Mouse (Mus musculus) liver, embryonic 16.5 days (tissue): ENCODE results near the gene Vapb. TPM values are rescaled to one million over a fixed set of nuclear protein-coding genes. Genes with fewer than 3 reads are reported as not detected.
"Not testable (repeated sequence)": the region's sequence is repeated elsewhere in the genome, so short reads cannot be mapped to it uniquely, and the experiment has no call there.

Experiments used
- ATAC-seq: fragments of 200-750 bp; cut with Nextera tagmentation; 2 replicates; pipeline ENCODE4 v1.8.0; 2017; ENCODE audit warnings: low read depth, mild to moderate bottlenecking, moderate number of reproducible peaks, moderate library complexity
- H3K27ac ChIP-seq: fragments of 300-500 bp; sonication (generic); 2 replicates; pipeline ENCODE4 v1.5.1; 2014; ENCODE audit warnings: mild to moderate bottlenecking, low read length
- H3K27me3 ChIP-seq: fragments of 300-500 bp; sonication (generic); 2 replicates; pipeline ENCODE4 v1.6.1; 2014; ENCODE audit warnings: low read depth, low read length, mixed read lengths; ENCODE audit not compliant: control insufficient read depth, insufficient read depth
- H3K36me3 ChIP-seq: fragments of 300-500 bp; sonication (generic); 2 replicates; pipeline ENCODE4 v1.6.1; 2014; ENCODE audit warnings: mild to moderate bottlenecking; ENCODE audit not compliant: control insufficient read depth, insufficient read depth
- H3K4me1 ChIP-seq: fragments of 300-500 bp; sonication (generic); 2 replicates; pipeline ENCODE4 v1.6.1; 2014; ENCODE audit warnings: low read depth, low read length, mixed read lengths; ENCODE audit not compliant: control insufficient read depth
- H3K4me2 ChIP-seq: fragments of 300-500 bp; sonication (generic); 2 replicates; pipeline ENCODE4 v1.6.1; 2014; ENCODE audit warnings: low read depth, low read length, mixed read lengths
- H3K4me3 ChIP-seq: fragments of 300-500 bp; sonication (generic); 2 replicates; pipeline ENCODE4 v1.5.1; 2014; ENCODE audit warnings: low read depth, mild to moderate bottlenecking, low read length
- H3K9ac ChIP-seq: fragments of 300-500 bp; sonication (generic); 2 replicates; pipeline ENCODE4 v1.6.1; 2014; ENCODE audit warnings: low read depth, low read length
- H3K9me3 ChIP-seq: fragments of 300-500 bp; sonication (generic); replicated peaks from 2 replicates; pipeline ENCODE4 v1.6.1; 2016; ENCODE audit warnings: low read length; ENCODE audit not compliant: control insufficient read depth
- WGBS: fragments of 180-500 bp; shearing (Covaris S2); extraction: QIAGEN DNeasy Blood & Tissue Kit; methylation state at CpG from one replicate; pipeline ENCODE4 v1.1.7; 2014; ENCODE audit not compliant: insufficient replicate concordance; 5-methylcytosine and 5-hydroxymethylcytosine counted together
- polyA plus RNA-seq: library from polyadenylated mRNA; unstranded; fragments of >200 nt; fragmentation: Nextera tagmentation; extraction: Ambion mirVana; gene quantifications from 2 replicates; pipeline ENCODE4 v1.2.1, GENCODE M21; 2015

The Vapb gene
- polyA plus RNA-seq: 5.6 and 6.0 TPM in 2 replicates

- Histone ChIP-seq H3K4me3 (peak within 1 kb of the TSS; percentile 87), H3K4me1 (peaks cover 16% of the 10 kb centered on the region), H3K9me3 (no peaks in the 10 kb centered on the region), H3K27me3 (no peaks in the 10 kb centered on the region), H3K36me3 (no peaks in the 10 kb centered on the region), H3K4me2 (peak within 1 kb of the TSS; percentile 92), H3K9ac (peak within 1 kb of the TSS; percentile 83), H3K27ac (peak within 1 kb of the TSS; percentile 77)
- WGBS: under 1% methylated on average over 69 of the region's 70 CpGs
- peak; percentile 97 for ATAC-seq
Measured at GRCm38 (mm10) chr2:173737222-173737989, at the start of gene Vapb. TSS of gene Vapb (plus strand) at chr2:173737511.

DNA sequence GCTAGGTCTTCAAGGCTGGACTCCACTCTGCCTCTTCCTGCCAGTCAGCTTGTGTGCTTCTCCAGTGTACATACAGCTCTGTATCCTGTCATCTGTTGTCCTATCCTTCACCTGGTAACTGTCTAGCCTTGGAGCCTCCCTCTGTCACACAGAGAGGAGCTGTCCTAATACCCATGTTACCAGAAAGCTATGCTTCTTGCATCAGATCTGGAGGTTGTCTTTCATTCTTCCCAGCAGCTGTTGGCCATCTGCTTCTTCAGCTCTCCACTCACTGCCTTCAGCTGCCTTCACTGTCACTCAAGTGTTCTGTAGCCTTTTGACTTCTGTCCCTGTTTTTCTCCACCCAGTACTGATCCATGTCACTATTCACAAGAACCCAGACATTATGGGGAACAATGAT, 47.5 kb upstream of the Vapb start:
- Histone ChIP-seq H3K4me2 (no peak overlapping the region), H3K4me3 (no peak overlapping the region), H3K9ac (no peak overlapping the region), H3K4me1 (no peaks in the 10 kb centered on the region; the same call in 1 of the 2 replicates), H3K9me3 (no peaks in the 10 kb centered on the region), H3K27me3 (no peaks in the 10 kb centered on the region), H3K27ac (no peak overlapping the region), H3K36me3 (peaks cover 8% of the 10 kb centered on the region)
- no peak for ATAC-seq

DNA sequence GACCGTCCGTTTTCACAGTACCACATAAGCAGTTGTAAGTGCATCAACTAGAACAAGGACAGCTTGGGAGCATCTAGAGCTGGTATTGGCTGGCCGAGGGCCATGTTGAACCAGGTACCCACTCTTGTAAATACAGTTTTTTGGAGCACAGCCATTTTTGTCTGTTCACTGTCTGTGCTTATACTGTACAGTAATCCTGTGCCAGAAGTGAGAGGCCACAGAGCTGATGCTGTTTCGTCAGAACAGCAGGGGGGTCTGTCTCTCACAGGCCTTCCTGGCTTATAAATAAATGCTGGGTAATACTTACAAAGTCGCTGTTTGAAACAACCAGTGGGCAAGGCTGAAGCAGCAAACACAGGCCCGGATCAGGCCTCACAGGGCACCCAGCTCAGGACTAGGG, 45.6 kb upstream of the Vapb start:
- Histone ChIP-seq H3K36me3 (peaks cover 10% of the 10 kb centered on the region), H3K27ac (no peak overlapping the region), H3K27me3 (no peaks in the 10 kb centered on the region), H3K9ac (no peak overlapping the region), H3K4me2 (no peak overlapping the region), H3K9me3 (no peaks in the 10 kb centered on the region), H3K4me3 (no peak overlapping the region), H3K4me1 (no peaks in the 10 kb centered on the region; the same call in 1 of the 2 replicates)
- 81% methylated on average over 6 of the region's 6 CpGs for WGBS
- no peak for ATAC-seq

DNA sequence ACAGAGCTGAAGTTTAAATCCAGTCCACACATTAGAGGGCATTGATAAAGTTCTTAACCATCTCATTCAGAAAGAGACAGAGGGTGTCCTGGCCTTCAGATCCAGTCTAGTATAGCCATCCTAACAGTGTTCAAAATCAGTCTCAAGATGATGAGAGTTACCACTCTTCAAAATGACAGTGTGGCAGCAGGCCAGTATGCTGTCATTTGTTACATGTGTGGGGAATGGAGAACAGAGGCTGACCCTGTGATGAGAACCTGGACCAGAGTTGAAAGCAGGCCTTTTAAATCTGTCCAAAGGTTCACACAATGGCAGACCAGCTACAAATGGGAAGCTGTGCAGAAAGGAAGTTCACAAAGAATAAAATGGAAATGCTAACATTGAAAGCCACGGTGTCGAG, 44.6 kb upstream of the Vapb start:
- H3K4me3 ChIP-seq: no peak overlapping the region
- 74% methylated on average over 2 of the region's 2 CpGs for whole genome bisulfite sequencing
- H3K27me3 ChIP-seq: no peaks in the 10 kb centered on the region

DNA sequence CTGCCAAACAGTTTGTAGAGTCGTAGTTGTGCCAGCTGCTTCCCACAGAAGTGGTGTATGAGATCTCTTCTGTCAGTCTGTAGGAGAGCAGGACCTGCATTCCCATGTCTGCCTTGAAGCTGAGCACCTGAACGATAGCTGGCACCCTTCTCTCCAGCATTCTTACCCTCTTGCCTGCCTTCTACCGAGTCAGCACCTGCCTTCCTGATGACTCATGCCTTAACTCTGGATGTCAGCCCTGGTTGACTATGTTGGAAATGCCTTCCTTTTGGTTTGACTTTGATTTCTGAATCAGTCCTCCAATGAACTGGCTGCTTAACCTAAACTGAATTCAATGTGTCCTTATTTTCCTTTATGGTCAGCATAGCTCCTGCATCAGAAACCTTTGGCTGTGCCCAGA, 38.5 kb upstream of the Vapb start:
- H3K36me3 ChIP-seq: peaks cover 8% of the 10 kb centered on the region
- no peak overlapping the region for H3K27ac ChIP-seq
- 71% methylated on average over 3 of the region's 3 CpGs for WGBS
- no peak overlapping the region for H3K4me3 ChIP-seq
- H3K9ac ChIP-seq: no peak overlapping the region
- no peaks in the 10 kb centered on the region for H3K27me3 ChIP-seq
- no peaks in the 10 kb centered on the region for H3K4me1 ChIP-seq
- no peak overlapping the region for H3K4me2 ChIP-seq
- no peak for ATAC-seq
- H3K9me3 ChIP-seq: no peaks in the 10 kb centered on the region

More for the DNA sequence above, 44.6 kb upstream of the Vapb start:
- Histone ChIP-seq H3K9me3 (no peaks in the 10 kb centered on the region), H3K36me3 (peaks cover 11% of the 10 kb centered on the region), H3K9ac (no peak overlapping the region), H3K4me1 (no peaks in the 10 kb centered on the region), H3K27ac (no peak overlapping the region), H3K4me2 (no peak overlapping the region)
- no peak for ATAC-seq

DNA sequence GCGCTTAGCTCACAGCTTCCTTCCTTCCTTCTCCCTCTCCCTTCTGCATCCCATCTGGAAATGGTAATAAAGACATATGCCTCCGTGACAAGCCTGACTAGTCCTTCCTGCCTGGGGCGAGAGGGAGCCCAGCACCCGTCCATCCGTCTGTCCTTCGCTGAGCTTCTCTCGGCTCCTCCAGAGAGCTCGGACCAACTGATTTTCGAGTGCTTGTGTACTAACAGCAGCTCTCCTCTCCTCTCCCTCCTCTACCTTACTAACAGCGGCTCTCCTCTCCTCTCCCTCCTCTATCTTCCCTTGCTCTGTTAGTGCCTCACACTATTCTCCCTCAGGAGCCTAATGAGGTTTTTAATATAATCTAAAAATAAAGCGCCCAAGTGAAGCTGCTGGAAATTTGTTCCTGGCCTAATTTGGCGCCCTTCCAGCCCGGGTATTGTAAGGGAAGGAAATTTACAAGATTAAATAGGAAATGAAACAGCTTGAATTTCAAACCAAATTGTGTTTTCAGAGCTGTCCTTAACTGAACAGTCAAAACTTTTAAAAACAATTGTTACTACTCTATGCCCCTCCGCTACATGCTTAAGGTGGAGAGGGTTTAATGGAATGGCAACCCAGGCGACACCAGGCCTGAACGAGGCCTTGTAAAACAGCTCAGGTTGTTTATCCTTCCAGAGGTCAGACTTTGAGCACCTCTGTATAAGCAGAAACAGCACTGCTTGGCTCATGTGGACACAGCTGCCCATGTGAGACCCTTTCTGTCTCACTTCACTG, 35.0 kb upstream of the Vapb start:
- ATAC-seq: no peak
- Histone ChIP-seq H3K4me1 (no peaks in the 10 kb centered on the region), H3K27ac (no peak overlapping the region), H3K9ac (no peak overlapping the region), H3K4me2 (no peak overlapping the region), H3K27me3 (no peaks in the 10 kb centered on the region), H3K36me3 (peaks cover 8% of the 10 kb centered on the region), H3K4me3 (no peak overlapping the region), H3K9me3 (no peaks in the 10 kb centered on the region)
- WGBS: 80% methylated on average over 16 of the region's 16 CpGs

DNA sequence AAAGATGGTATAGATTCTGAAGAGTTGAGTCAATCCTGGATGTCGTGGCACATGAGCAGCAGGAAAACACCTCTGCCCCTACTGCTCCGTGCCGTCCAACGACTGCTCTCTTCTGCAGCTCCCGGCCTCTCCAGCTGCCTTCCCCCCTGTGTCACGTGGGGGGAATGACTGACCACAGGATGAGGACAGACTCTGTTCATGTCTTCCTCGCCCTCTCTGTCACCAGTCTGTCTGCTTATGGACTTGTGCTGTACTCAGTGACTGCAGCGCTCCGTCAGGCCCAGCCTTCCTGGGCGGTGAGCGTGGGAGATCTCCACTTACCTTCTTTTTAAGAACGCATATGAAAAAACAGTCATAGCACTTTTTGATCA, 34.5 kb upstream of the Vapb start:
- no peak overlapping the region for H3K4me3 ChIP-seq
- H3K27ac ChIP-seq: no peak overlapping the region; the same call in 1 of the 2 replicates
- no peaks in the 10 kb centered on the region for H3K9me3 ChIP-seq
- no peaks in the 10 kb centered on the region for H3K4me1 ChIP-seq
- H3K27me3 ChIP-seq: no peaks in the 10 kb centered on the region
- H3K4me2 ChIP-seq: no peak overlapping the region
- peaks cover 8% of the 10 kb centered on the region for H3K36me3 ChIP-seq
- WGBS: 78% methylated on average over 12 of the region's 12 CpGs
- H3K9ac ChIP-seq: no peak overlapping the region
- ATAC-seq: no peak

DNA sequence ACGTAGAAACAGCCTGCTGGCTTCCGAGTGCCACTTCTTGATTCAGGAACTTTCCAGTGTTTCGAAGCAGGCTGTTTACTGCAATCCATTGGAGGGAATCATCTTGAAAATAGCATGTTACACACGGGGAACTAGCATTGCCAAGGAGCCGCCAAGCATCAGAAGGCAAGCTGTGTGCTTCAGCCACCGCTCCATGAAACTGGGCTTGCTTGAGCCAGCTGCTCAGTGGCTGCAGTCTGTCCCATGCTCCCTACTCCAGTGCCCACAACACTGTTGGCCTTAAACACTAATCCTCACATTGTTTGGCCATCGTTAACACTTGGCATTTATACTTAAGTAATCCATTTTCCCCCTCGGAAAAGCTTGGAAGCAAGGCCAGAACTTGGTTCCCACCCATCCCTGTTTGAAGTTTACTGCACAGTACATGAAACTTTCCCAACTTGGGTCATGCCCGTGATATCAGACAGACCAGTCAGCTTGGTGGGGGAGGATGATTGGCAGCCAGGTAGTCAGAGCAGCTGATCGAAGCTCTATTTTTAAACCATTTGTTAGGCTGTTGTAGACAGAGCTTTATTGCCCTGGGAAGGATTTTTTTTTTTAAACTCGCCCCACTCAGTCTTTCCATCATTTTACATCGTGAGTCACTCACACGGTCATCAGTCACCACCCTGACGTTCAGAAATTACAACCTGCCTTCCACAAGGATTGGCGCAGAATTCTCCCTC, 31.3 kb upstream of the Vapb start:
- Histone ChIP-seq H3K9me3 (no peaks in the 10 kb centered on the region), H3K4me3 (no peak overlapping the region), H3K9ac (no peak overlapping the region), H3K4me2 (no peak overlapping the region), H3K4me1 (no peaks in the 10 kb centered on the region), H3K27me3 (no peaks in the 10 kb centered on the region), H3K36me3 (peaks cover 7% of the 10 kb centered on the region), H3K27ac (no peak overlapping the region)
- 82% methylated on average over 15 of the region's 15 CpGs for WGBS
- ATAC-seq: no peak

DNA sequence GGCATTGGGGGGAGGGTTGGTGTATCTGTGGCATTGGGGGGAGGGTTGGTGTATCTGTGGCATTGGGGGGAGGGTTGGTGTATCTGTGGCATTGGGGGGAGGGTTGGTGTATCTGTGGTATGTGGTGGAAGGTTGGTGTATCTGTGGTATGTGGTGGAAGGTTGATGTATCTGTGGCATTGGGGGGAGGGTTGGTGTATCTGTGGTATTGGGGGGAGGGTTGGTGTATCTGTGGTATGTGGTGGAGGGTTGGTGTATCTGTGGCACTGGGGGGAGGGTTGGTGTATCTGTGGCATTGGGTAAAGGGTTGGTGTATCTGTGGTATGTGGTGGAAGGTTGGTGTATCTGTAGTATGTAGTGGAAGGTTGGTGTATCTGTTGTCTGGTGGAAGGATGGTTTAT, 29.7 kb upstream of the Vapb start:
- H3K9me3 ChIP-seq, H3K4me3 ChIP-seq, H3K4me1 ChIP-seq, ATAC-seq, H3K4me2 ChIP-seq, H3K36me3 ChIP-seq, H3K9ac ChIP-seq, H3K27ac ChIP-seq, H3K27me3 ChIP-seq: not testable (repeated sequence)
